Mouse (Mus musculus) embryo, embryonic 10.5 days (tissue): ENCODE measurements around the gene Tmem132b.
A peak's percentile ranks its signal among the peaks of the same experiment; 100 is the strongest.

ENCODE experiments used
- DNase-seq: peaks from one replicate; pipeline ENCODE4 v3.0.0-alpha.2; 2015; ENCODE audit warnings: low spot score

The Tmem132b gene

DNA sequence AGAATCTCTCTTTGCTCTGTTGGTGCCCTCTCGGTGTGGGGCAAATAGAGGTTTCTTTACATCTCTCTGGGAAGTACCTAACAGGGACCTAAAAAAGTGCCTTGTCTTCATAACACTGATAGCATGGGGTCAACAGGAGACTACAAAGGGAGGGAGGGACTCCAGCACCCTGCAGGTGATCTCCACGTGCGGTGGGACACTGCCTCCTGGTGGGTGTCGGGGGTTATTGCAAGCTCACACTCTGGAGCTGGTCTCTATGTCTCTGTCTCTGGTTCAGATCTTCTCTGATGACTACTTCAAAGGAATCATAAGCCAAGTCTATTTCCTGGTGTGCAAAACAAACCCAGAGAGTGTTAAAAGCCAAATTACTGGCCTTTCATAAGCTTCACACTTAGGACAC lies 47.6 kb downstream of the Tmem132b start:
- no peak for DNase-seq

DNA sequence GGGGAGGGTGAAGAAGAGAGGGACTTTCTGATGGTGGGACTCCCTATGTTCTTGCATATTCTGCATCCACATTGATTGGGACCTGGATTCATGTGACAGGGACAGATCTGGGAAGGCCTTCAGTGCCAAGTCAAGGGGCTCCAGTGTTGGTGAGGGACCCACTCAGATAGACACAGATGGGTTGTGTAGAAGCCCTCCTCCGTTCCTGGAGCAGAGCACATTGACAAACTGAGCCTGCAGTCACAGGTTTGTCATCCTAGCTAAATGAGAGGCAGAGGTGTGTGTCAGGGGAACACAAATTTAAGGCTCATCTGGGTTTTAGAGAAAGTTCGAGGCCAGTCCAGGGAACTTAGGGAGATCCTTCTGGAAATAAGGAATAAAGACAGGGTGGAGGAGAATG lies 51.7 kb downstream of the Tmem132b start:
- DNase-seq, result no peak

DNA sequence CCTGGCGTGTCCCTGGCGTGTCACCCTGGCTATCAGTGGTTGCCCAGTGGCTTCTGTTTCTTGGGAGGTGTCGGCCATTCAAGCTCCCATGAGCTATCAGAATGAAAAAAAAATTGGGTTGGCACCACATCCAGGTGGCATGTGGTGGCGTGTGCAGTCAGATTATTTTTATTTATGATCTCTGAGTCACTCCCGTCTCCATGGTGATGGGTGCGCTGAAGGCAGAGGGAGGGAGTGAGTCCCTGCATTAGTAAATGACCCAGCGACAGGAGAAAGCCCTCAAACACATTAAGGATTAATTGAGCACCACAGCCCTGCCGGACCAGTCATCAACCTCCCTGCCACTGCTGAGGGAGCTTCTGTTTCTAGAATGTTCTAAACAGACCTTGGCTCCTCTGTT lies 52.3 kb downstream of the Tmem132b start:
- no peak for DNase-seq

DNA sequence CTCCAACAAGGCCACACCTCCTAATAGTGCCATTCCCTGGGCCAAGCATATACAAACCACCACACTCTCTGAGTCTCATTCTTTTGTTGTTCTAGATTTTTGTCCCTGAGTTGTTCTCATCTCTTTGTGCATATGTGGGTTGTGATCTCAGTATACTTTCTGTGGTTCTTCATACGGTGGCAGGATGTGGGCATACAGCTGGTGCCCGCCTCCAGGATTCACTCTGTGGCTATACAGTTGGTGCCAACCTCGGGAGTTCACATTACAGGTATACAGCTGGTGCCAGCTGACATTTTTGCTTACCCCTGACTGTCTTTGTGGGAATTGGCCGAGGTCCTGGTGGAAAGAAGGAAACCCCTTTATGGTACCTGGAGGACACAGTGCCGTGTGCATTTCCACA lies 53.6 kb downstream of the Tmem132b start:
- no peak for DNase-seq

DNA sequence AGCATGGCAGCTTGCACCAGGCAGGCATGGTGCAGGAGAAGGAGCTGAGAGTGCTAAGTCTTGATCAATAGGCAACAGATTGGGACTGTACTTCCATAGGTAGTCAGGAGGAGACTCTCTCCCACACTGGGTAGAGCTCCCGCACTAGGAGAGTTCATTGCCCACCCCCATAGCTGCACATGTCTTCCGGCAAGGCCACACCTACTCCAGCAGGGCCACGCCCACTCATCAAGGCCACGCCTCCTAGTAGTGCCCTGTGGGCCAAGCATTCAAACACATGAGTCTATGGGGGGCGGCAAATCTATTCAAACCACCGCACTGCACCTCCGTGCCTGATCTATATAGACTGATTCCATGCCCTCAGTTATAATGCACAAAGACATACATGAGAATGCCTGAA lies 56.6 kb downstream of the Tmem132b start:
- DNase-seq, result no peak

DNA sequence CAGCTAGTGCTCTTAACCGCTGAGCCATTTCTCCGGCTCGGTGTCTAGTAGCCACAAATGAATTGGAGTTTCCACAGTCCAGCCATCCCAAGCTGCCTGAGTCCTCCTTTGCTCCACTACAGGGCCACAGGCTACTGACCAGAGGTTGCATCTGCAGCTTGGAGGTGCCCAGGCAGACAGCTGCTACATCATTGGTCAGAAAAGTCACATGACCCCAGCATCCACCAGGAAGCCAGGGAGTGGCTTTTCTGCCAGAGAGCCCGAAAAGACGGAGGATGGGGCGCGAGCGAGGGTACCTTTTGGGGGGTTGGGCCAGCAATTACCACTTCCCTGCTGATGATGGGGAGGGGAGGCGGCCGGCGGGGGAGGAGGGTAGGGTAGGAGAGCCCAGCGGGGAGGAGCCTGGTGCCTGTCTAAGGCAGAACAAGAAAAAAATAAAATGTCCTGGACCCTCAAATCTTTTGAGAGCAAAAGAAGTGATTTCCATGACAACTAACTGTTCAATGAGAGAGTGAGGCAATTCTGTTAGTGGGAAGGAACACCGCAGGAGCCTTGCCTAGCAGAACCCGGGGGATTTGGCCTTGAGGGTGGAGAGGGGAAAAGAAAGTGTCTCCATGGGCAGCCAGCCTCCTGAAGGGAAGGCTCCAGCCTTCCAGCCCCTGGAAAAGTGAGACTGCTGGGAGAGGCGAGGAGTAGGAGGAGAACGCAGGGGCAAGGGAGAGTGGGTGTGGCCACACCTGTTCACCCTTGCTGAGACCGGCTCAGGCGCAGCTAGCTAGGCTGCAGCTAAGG lies 57.5 kb downstream of the Tmem132b start:
- DNase-seq, result peak; percentile 77

DNA sequence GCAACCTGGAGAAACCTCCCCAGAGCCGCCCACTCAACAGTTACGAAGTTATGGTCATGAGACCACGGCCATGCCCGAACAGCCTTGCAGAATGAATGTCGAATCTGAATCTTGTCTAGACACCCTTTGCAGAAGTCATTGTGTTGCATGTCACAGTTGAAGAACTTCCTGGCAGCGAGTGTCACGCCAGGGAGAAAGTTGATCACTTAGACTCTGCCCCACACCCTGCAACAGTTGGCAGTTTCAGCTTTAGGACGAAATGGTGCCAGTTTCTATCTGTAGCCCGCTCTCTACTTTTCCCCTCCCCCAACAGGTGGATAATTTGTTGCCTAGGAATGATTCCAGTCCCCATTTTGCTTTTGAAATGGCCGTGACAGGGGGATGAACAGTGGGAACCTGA lies 66.5 kb downstream of the Tmem132b start:
- no peak for DNase-seq

DNA sequence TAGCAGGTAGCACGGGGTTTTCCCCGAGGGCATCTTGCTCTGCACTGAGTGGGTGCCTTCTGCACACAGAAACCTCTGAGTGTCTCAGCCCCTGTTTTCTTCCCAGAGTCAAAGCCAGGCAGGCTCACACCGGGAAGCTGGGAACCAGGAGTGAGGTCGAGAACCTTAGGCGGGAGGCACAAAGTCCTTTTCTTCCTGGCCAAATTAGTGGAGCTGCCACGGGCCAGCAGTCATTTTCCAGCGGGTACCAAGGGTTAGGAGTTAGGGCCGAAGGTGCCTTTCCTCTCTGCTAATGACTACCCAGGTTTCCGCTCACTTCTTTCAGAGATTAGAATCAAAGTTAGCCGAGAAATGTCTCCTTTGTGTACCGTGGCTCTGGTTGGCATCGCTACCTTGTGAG lies 75.6 kb downstream of the Tmem132b start:
- DNase-seq, result no peak

DNA sequence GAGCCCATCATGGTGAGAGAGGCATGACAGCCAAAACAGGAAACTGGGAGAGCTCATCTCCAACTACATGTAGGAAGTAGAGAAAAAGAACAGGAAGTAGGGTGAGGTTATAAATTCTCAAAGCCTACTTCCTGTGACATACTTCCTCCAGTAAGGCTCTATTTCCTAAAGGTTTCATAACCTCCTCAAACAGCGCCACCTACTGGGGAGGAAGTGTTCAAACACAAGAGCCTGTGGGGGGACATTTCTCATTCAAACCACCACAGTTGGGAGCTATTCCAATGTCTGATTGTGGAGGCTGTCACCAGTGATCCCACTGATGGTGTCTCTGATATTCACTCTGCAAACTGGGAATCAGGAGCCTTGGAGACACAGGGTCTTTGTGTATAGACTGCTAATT lies 78.4 kb downstream of the Tmem132b start:
- DNase-seq, result no peak

DNA sequence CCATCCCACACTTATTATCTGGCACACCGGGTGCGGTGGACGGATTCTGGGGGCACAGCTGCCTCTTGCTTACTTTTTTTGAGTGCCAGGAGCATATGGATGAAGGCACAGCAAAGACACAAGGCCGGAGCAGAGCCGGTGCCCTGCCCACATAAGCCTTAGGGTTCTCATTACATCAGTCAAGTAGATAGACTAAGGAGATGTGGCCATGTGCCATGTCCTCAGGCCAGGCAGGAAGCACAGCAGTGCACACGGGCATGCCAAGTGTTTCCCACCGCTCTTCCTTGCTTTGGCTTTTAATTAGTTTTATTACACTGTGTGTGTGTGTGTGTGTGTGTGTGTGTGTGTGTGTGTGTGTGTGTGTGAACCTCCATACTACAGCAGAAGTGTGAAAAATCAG lies 80.9 kb downstream of the Tmem132b start:
- no peak for DNase-seq

DNA sequence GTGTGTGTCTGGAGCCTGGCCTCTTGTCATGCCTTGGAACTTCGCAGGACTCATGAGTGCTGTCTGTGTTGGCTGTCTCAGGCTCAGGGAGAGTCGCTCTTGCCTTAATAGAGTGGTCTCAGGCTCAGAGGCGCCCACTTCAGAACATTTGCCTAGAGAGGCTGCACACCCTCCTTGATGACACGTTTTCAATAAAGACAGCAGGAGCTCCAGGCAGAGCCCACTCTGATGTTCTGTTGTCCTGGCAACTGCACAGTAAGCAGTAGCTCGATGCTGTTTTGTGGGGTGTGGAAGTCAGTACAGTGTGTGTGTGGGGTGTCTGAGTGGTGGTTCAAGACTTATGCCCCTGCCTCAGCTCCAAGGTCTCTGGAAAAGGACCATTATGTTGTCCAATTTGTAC lies 81.6 kb downstream of the Tmem132b start:
- DNase-seq, result no peak

DNA sequence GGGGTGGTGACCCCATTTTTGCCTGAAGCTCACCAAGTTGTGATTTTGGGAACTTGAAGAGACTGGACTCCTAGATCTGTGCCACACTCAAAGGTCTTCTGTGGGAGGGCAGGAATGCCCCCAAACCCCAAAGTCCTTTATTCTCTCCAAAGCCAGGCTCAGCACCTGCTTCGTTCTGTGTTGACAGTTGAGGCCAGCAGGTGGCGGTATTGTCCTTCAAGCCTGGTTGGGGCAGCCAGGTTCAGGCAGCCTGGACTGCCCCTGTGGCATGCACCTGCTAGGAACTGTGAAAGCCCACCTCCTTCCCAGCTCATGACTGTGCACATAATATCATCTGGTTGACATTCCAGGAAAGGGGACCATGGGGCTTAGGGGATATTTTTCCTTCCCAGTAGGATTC lies 82.8 kb downstream of the Tmem132b start:
- peak; percentile 31 for DNase-seq

DNA sequence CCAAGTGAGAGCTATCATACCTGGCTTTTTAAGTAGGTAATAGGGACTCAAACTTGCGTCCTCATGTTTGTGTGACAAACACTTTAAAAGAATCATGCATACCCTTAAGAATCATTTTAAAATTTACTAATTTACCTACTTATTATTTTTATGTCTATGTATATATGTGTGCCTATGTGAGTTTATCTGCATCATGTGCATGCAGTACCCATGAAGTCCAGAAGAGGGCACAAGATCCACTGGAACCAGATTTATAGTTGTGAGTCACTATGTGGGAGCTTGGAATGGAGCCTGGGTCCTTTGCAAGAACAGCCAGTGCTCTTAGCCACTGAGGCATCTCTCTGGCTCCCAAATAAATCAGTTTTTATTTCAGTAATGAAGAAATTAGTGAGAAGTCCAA lies 85.5 kb downstream of the Tmem132b start:
- no peak for DNase-seq

DNA sequence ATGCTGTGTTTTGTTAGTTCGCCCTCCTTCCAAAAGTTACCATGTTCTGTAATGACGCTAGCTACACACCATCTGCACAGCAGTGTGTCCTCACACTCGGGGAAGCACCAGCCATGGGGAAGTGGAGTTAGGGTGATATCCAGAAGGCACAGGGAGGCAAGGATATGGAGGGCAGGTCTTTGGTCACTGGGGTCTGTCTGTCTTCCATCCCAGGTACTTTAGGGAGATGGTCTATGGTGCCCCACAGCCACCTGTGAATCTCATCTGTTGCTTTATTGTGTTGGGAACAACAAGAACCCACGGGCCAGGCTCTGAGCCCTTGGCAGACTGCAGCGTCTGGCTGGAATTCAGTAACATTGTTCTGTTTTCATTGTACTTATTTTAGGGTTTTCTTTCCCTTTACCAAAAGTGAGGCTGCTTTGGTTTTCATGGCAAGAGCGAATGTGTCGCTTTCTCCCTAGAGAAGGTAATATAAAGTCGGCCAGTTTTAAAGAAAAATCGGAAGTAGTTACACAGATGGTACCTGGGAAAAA lies 96.3 kb downstream of the Tmem132b start:
- no peak for DNase-seq

DNA sequence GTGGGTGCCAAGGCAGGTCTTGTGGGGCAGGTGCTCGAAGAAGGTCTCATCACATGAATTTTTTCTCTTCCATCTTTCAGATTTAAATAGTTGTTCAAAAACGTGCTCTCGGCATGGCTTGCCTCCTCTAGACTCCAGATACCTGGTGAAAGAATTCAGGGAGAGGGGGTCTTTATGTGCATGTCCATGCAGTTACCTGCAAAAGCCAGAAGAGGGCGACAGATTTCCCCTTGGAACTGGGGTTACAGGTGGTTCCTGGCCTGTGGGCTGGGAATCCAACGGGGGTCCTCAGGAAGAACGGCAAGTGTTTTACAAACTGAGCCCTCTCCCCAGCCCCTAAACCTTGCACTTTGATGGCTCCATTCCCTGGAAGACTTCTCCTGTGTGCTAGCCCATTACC lies 103.1 kb downstream of the Tmem132b start:
- DNase-seq, result no peak

DNA sequence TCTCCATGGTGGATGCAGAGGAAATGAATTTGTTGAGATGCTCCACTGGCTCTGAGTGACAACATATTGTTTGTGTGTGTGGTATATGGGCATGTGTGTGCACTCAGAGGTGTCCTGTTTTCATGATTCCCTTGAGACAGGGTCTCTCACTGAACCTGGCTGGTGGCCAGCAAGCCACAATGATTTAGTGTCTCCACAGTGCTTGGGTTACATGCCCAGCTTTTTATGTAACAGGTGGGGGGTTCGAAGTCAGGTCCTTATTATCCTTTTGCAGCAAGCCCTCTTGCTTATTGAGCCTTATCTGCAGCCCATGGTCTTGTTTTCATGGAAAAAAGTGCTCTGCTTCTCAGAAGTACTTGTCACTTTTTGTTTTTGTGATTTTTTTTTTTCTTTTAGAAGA lies 109.4 kb downstream of the Tmem132b start:
- no peak for DNase-seq

DNA sequence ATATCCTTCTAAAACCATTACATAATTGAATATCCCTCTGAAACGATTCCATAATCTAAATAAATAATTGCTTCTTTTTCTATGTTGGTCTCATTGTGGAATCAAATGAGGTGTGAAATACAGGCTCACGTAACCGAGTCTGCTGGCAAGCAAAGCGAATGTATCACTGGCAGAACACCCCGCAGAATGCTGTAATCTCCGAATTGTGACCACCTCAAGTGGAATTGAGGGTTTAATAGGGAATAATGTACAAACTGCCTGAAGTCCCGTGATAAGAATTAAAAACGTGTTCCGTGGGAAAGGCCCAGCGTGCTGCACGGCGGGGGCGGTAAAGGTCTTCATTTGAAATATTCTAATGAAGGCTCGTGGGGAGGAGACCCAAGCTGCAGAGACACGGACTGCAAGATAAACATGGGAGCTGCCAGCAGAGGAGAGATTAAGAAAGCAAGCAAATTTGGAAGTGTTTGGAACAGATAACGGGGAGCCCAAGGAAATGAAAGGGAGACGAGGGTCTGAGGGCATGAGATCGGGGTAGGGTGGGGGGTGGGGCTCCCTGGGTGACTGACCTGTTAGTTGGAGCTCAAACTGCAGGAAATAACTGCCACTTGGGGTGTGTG lies 110.1 kb downstream of the Tmem132b start:
- DNase-seq, result no peak

DNA sequence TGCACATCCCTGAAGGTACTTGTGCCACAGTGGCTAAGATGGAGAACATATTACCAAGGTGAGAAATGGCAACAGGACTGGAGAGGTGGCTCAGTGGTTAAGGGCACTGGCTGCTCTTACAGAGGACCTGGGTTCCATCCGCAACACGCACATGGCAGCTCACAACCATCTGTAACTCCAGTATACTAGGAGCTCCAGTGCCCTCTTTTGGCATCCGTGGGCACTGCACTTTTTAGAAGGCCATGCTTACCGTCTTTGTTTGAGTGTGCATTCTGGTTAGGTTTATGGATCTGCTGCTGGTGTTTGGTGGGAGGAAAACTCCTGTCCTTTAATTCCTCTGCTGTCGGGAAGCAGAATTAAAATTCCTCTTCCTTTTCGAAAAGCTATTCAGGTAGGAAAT lies 116.7 kb downstream of the Tmem132b start:
- no peak for DNase-seq

DNA sequence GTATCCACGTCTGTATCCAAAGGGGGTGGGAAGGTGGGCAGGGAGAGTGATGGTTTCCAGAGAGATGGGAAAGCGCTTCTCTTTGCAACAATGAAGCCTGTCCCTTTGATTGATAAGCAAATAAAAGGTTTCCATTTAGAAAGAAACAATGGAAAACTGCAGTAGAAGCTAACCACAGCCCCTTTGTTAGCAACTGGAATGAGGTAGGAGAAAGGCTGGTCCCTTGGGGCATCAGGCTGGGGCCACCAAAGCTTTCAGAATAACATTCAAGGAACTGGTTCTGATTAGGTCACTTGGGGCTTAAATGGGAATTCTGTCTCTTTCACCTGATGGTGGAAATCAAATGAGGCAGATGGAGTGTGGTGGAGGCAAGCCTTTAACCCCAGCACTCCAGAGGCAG lies 118.4 kb downstream of the Tmem132b start:
- DNase-seq, result peak; percentile 36

DNA sequence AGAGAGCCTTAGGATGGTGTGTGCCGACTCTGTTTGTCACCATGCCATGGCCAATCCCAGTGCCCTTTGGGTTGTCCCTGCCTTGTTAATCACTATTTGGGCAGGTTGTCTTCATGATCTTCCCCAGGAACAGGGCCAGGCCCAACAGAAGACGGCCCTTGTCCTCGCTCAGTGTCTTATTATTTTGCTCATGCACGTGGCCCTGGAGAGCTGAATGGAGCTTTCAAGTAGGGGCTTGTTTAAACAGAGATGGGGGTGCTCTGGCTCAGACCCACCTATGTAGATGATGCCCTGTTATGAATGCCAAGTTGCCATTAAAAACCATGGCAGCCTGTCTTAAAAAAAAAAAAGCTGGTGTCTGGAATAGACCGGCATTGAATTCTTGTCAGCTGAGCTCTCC lies 126.5 kb downstream of the Tmem132b start:
- DNase-seq, result no peak

DNA sequence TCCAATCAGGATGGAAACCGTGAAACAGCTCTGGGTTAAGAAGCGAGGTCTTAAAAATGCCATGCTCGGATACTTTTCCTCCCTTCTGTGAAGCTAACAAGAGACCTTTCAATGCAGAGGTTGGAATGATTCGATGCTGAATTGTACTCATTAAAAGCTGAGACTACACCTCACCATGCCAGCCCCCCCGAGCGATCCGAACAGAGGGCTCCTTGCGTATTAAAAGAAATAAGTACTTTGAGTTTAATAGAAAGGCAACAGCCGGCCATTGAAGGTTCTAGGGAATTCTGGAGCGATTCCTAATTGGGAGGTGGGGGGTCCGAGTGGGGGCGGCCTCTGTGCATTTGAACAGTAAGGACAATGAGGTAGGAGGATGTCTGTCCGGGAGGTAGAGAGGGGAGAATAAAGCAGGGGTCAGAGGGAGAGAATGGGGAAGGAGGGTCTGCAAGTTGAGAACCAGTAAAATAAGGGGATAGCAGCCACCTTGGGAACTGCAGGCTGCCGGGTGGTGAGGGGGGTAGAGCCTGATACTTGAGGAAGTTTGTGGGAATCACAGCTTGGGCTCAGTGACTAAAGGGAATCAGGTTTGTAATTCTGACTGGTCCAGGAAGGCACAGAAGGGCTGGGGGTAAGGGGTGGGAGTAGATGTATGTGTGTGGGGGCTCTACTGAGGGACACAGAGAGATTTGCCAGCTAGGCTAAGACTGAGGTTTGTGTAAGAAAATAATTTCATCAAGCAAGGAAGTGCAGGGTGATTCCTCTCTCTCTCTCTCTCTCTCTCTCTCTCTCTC lies 127.6 kb downstream of the Tmem132b start:
- DNase-seq, result peak; percentile 12

DNA sequence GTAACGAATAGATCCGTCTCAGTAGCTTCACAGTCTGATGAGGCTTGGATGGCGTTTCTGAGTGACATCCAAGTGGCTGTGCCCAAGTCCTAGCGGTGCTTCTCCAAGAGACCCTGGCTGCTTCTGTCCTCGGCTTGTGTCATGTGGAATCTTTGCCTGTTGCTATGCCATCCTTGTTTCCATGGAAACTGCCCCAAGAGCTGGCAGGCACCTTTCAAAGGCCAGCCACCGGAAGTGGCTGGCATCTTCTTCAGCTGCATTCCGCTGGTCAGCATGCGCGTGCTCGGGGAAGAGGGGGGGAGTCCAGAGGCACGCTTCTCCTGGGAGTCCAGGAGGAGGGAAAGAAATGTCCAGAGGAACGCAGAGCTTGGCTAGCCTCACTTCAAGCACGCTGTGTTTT lies 144.0 kb downstream of the Tmem132b start:
- peak; percentile 50 for DNase-seq
